Mouse (Mus musculus) cerebellum, adult 2 months (tissue): ENCODE results near the gene Gm20479. TPM values are rescaled to one million over a fixed set of nuclear protein-coding genes. Genes with fewer than 3 reads are reported as not detected.

Experiments used
- DNase-seq, 2 experiments: peaks; one replicate each; pipeline ENCODE4 v3.0.0; 2021
- H3K27ac ChIP-seq: fragments of 200-500 bp; 2 replicates; pipeline ENCODE4 v1.5.1; 2012; ENCODE audit warnings: low read length, control low read depth, inconsistent platforms; ENCODE audit not compliant: insufficient read depth
- H3K27me3 ChIP-seq: fragments of 200-500 bp; 2 replicates; pipeline ENCODE4 v1.6.1; 2012; ENCODE audit warnings: inconsistent platforms, mild to moderate bottlenecking, low read length, moderate library complexity; ENCODE audit not compliant: control insufficient read depth, insufficient read depth
- H3K4me1 ChIP-seq: fragments of 200-500 bp; 2 replicates; pipeline ENCODE4 v1.6.1; 2011; ENCODE audit warnings: low read length; ENCODE audit not compliant: control insufficient read depth, insufficient read depth
- H3K4me3 ChIP-seq: fragments of 200-500 bp; replicated peaks from 2 replicates; pipeline ENCODE3; 2011; ENCODE audit warnings: mild to moderate bottlenecking, low read depth, low read length, control low read depth; ENCODE audit not compliant: insufficient read depth
- CTCF ChIP-seq: fragments of 200-500 bp; IDR thresholded peaks from 2 replicates; pipeline ENCODE4 v1.5.1; 2011; ENCODE audit warnings: low read depth, mild to moderate bottlenecking, control low read depth, low read length, moderate library complexity, borderline replicate concordance; ENCODE audit not compliant: insufficient read depth
- POLR2A ChIP-seq: fragments of 200-500 bp; IDR thresholded peaks from 2 replicates; pipeline ENCODE4 v1.6.1; 2011; ENCODE audit warnings: low read length, control low read depth, borderline replicate concordance; ENCODE audit not compliant: insufficient read depth
- WGBS: fragments of 180-500 bp; shearing (Covaris S2); methylation state at CpG from one replicate; pipeline ENCODE4 v1.1.7; 2018; 5-methylcytosine and 5-hydroxymethylcytosine counted together
- polyA plus RNA-seq: library from polyadenylated mRNA; depleted of rRNA; stranded (reverse); fragments of >200 nt; gene quantifications from 2 replicates; pipeline ENCODE4 v1.2.3, GENCODE M21; 2012

The Gm20479 gene
- polyA plus RNA-seq, 1 experiment, result not detected

DNA sequence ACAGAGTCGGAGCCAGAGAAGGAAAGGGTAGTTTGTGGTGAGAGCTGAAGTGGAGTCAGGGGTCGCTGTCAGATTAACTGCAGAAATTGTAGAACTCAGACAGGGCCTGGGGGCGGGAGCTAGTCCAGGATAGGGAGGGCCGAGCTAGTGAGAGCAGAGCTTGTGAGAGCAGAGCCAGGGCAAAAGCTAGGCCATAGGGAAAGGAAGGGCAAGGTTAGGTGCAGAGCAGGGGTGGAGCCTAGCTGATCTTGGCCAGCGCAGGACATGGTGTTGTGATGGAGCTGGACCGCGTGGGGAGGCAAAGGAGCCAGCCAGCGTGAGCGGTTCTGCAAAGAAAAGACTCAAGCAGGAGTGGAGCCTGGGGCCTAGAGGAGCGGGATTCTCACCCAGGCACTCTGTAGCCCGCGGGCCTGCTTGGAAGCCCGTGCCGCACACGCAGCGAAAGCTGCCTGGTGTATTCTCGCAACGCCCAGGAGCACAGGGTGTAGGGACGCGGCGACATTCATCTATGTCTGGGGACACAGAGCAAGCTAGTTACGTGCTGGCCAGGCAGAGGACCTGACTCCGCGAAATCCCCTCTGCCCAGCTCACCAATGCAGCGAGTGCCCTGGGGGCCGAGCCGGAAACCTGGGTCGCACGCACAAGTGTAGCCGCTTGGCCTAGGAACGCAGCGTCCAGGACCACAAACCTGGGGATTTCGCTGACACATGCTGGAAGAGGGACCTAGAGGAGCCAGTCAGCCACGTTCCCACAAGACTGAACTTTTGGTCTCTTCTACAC, 30.9 kb downstream of the Gm20479 start:
- TF ChIP-seq CTCF (no peak), POLR2A (no peak)
- Histone ChIP-seq H3K27me3 (no peaks in the 10 kb centered on the region; the same call in 1 of the 2 replicates), H3K4me1 (peaks cover 11% of the 10 kb centered on the region), H3K4me3 (no peak overlapping the region), H3K27ac (no peak overlapping the region)
- peak; percentile 65 to 75 for DNase-seq
- 77% methylated on average over 34 of the region's 34 CpGs for WGBS

DNA sequence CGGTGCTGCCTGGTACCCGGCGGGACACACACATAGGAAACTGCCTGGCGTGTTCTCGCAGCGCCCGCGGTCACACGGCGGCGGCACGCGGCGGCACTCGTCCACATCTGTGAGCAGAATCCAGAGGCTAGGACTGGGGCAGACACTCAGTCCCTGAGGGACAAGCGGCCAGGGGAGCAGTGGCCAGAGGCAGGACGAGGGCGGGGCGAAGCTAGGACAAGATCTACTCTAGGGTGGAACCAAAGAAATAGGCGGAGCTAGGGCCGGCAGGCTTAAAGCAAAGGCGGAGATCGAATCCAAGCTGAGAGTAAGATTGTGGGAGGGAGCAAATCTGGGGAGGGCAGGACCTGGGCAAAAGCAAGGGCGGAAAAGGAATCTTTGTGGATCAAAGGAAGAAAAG, 31.5 kb downstream of the Gm20479 start:
- DNase-seq, result peak; percentile 61 to 68
- Histone ChIP-seq H3K27ac (no peak overlapping the region), H3K4me3 (peak overlapping the region; percentile 12), H3K4me1 (peaks cover 7% of the 10 kb centered on the region), H3K27me3 (no peaks in the 10 kb centered on the region; the same call in 1 of the 2 replicates)
- TF ChIP-seq CTCF (no peak), POLR2A (no peak)
- whole genome bisulfite sequencing, result 8% methylated on average over 24 of the region's 24 CpGs

DNA sequence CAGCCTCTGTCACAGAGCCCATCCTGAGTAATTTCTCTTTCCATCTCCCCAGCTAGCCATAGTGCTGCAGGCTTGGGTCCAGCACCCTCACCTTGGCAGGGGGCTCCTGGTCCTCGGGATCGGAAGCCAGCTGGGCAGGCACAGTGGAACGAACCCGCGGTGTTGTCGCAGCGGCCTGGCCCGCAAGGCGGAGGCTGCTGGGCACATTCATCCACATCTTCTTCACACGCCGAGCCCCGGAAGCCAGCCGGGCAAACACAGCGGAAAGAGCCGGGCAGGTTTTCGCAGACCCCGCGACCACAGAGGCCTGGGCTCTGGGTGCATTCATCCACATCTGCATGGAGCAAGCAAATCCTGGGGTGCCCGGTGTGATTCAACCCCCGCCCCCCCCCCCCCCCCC, 32.3 kb downstream of the Gm20479 start:
- Histone ChIP-seq H3K27ac (no peak overlapping the region), H3K4me1 (peaks cover 7% of the 10 kb centered on the region), H3K4me3 (no peak overlapping the region), H3K27me3 (no peaks in the 10 kb centered on the region)
- 47% methylated on average over 18 of the region's 20 CpGs for WGBS
- TF ChIP-seq CTCF (no peak), POLR2A (no peak)
- DNase-seq, result no peak

DNA sequence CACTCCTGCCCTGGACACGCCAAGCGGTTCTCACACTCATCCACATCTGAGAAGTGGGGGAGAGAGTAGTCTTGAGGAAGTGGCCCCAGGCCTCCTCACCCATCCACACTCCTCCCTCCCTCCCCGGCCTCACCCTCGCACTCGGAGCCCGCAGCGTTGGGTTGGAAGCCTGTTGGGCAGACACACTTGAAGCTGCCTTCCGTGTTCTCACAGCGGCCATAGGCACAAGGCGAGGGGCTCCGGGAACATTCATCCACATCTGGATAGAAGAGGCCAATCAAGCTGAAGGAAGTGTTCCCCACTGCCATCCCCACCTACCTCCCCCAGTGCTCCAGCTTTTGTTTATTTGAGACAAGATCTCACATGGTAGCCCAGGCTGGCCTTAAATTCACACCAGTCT, 33.1 kb downstream of the Gm20479 start:
- no peak for DNase-seq
- 97% methylated on average over 11 of the region's 11 CpGs for WGBS
- Histone ChIP-seq H3K4me1 (0 out of 2 replicates have a peak, but pooled peaks cover 3% of the 10 kb centered on the region), H3K27ac (no peak overlapping the region), H3K4me3 (no peak overlapping the region), H3K27me3 (no peaks in the 10 kb centered on the region)
- TF ChIP-seq CTCF, result no peak
- no peak for TF ChIP-seq POLR2A

DNA sequence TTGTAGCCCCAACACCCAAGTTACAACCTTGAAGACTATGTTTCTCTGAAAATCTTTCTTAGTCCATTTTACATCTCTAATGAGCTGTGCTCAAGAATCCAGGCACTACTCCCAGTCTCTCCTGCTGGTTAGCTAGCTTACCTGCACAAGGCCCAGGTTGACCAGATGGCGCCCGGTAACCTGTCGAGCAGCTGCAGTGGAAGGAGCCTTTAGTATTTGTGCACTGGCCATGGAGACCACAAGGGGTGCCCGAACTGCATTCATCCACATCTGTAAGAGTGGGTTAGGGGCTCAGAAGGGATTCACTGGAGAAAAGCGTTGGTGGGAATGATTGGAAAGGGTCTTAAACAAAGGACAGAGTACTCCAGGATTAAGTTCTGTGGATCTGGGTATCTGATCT, 34.2 kb downstream of the Gm20479 start:
- 77% methylated on average over 5 of the region's 5 CpGs for WGBS
- no peak for DNase-seq
- TF ChIP-seq POLR2A (no peak), CTCF (no peak)
- H3K27me3 ChIP-seq, result no peaks in the 10 kb centered on the region
- H3K4me1 ChIP-seq, result 0 out of 2 replicates have a peak, but pooled peaks cover 3% of the 10 kb centered on the region
- no peak overlapping the region for H3K27ac ChIP-seq
- H3K4me3 ChIP-seq, result no peak overlapping the region

DNA sequence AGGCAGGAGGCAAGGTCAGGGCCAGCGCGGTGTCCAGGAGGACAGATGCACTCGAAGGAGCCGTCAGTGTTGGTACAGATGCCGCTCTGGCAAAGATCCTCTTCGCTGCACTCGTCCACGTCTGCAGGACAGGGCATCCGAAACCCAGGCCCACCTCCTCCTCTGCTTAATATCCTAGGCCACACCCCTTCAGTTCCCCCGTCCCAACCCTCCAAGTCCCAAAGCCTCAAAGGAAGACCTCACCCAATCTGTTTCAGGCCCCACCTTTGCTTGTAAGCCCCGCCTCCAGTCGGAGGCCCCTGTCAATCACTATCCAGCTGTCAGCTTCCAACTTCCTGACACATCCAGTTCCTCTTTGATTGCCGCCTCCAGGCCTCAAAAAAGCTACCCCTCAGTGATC, 34.9 kb downstream of the Gm20479 start:
- no peaks in the 10 kb centered on the region for H3K27me3 ChIP-seq
- no peak overlapping the region for H3K27ac ChIP-seq
- 0 out of 2 replicates have a peak, but pooled peaks cover 3% of the 10 kb centered on the region for H3K4me1 ChIP-seq
- 38% methylated on average over 13 of the region's 13 CpGs for WGBS
- no peak for DNase-seq
- no peak for TF ChIP-seq POLR2A
- no peak for TF ChIP-seq CTCF
- H3K4me3 ChIP-seq, result no peak overlapping the region

DNA sequence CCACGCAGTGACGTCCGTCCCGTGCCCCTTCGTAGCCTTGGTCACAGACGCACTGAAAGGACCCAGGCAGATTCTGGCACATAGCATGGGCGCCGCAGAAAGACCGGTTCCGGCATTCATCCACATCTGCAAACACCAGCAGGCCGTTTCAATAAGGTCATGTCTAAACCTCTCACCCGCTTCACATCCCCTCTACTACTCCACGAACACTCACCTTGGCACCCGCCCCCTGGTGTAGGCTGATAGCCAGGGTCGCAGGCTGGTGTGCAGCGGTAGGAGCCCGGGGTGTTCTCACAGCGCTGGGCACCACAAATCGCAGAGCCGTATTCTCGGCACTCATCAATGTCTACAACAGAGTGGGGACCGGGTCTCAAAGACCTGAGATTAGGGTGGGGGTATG, 37.8 kb downstream of the Gm20479 start:
- DNase-seq, result no peak
- WGBS, result 76% methylated on average over 22 of the region's 22 CpGs
- H3K27ac ChIP-seq, result no peak overlapping the region
- H3K27me3 ChIP-seq, result no peaks in the 10 kb centered on the region
- no peak overlapping the region for H3K4me3 ChIP-seq
- TF ChIP-seq POLR2A, result no peak
- no peak for TF ChIP-seq CTCF
- H3K4me1 ChIP-seq, result peaks cover 5% of the 10 kb centered on the region

DNA sequence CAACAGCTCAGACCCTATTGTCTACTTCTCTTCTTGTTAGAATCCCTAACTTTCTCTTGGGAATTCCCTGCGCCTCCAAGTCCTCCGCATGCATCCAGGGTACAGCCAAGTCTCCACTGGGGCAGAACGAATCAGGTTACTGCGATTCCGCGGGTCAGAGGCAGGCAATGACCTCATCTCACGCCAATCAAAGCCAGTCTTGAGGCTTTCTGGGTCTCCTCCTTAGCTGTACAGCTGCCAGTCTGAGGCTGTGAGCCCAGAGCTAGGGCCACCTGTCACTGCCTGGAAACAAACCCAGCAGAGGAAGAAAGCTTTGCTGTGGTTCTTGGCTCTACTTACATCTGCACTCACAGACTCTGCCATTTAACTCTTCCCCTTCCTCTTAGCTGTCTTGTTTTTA, 41.3 kb downstream of the Gm20479 start:
- Histone ChIP-seq H3K27ac (no peak overlapping the region), H3K27me3 (no peaks in the 10 kb centered on the region), H3K4me1 (peaks cover 5% of the 10 kb centered on the region), H3K4me3 (no peak overlapping the region)
- TF ChIP-seq CTCF (no peak), POLR2A (no peak)
- peak; percentile 41 to 63 for DNase-seq
- 3% methylated on average over 7 of the region's 7 CpGs for WGBS
